Mouse (Mus musculus) C2C12 (cell line): ENCODE results near the gene Katnb1. TPM values are rescaled to one million over a fixed set of nuclear protein-coding genes. Genes with fewer than 3 reads are reported as not detected.
A peak's percentile ranks its signal among the peaks of the same experiment; 100 is the strongest.

Experiments used
- H3K27me3 ChIP-seq: one replicate; pipeline ENCODE4 v1.6.1; 2011; ENCODE audit not compliant: control insufficient read depth, insufficient read depth, insufficient read length
- H3K36me3 ChIP-seq: one replicate; pipeline ENCODE4 v1.6.1; 2011; ENCODE audit not compliant: control insufficient read depth, insufficient read depth
- H3K4me3 ChIP-seq: one replicate; pipeline ENCODE4 v1.5.1; 2011; ENCODE audit warnings: mild to moderate bottlenecking, control low read depth; ENCODE audit not compliant: poor library complexity, insufficient read depth, severe bottlenecking
- H3K79me2 ChIP-seq: one replicate; pipeline ENCODE4 v1.6.1; 2011; ENCODE audit not compliant: control insufficient read depth, insufficient read depth
- H3K79me3 ChIP-seq: one replicate; pipeline ENCODE4 v1.6.1; 2011; ENCODE audit warnings: low read depth, control low read depth
- H3ac ChIP-seq: one replicate; pipeline ENCODE3; 2011; ENCODE audit warnings: low read depth; ENCODE audit not compliant: control insufficient read depth, insufficient read length
- CEBPB ChIP-seq: IDR thresholded peaks from one replicate; pipeline ENCODE4 v1.6.1; 2011; ENCODE audit warnings: low read depth, mild to moderate bottlenecking, control low read depth, moderate library complexity
- CTCF ChIP-seq: IDR thresholded peaks from one replicate; pipeline ENCODE4 v1.5.1; 2011; ENCODE audit not compliant: control insufficient read depth, insufficient read depth, insufficient read length
- FOSL1 ChIP-seq: IDR thresholded peaks from one replicate; pipeline ENCODE4 v1.8.0; 2011; ENCODE audit warnings: mild to moderate bottlenecking, low read length; ENCODE audit not compliant: poor library complexity, insufficient read depth, severe bottlenecking
- MAX ChIP-seq: IDR thresholded peaks from one replicate; pipeline ENCODE4 v1.6.1; 2011; ENCODE audit warnings: mild to moderate bottlenecking, control low read depth
- MYOD1 ChIP-seq: IDR thresholded peaks from one replicate; pipeline ENCODE4 v1.6.1; 2011; ENCODE audit warnings: low read depth; ENCODE audit not compliant: control insufficient read depth, insufficient read length
- MYOG ChIP-seq: IDR thresholded peaks from one replicate; pipeline ENCODE4 v1.6.1; 2011; ENCODE audit not compliant: control insufficient read depth, insufficient read length; ENCODE audit errors: extremely low read depth
- USF1 ChIP-seq: IDR thresholded peaks from one replicate; pipeline ENCODE4 v1.6.1; 2011; ENCODE audit warnings: low read depth, mild to moderate bottlenecking, control low read depth, moderate library complexity
- polyA plus RNA-seq: library from polyadenylated mRNA; unstranded; fragments of >200 nt; fragmentation: generic; extraction: Trizol; gene quantifications from one replicate; pipeline ENCODE4 v1.2.1, GENCODE M21; 2012; ENCODE audit warnings: missing spikeins

Gene Katnb1
- polyA plus RNA-seq, 1 experiment = 23.7 TPM

GRCm38 (mm10) chr8:95085432-95086141 lies 4.6 kb downstream of the Katnb1 start:
- H3K4me3 ChIP-seq = no peak overlapping the region
- no peak overlapping the region for H3ac ChIP-seq
- H3K79me3 ChIP-seq = no peaks in the 10 kb centered on the region
- H3K27me3 ChIP-seq = no peaks in the 10 kb centered on the region
- no peak for TF ChIP-seq FOSL1
- no peak for TF ChIP-seq MYOG
- no peak for TF ChIP-seq USF1
- TF ChIP-seq CEBPB = no peak
- TF ChIP-seq CTCF = no peak
- no peak for TF ChIP-seq MYOD1
- TF ChIP-seq MAX = no peak
- H3K79me2 ChIP-seq = peaks cover 13% of the 10 kb centered on the region
- H3K36me3 ChIP-seq = peaks cover 16% of the 10 kb centered on the region

DNA sequence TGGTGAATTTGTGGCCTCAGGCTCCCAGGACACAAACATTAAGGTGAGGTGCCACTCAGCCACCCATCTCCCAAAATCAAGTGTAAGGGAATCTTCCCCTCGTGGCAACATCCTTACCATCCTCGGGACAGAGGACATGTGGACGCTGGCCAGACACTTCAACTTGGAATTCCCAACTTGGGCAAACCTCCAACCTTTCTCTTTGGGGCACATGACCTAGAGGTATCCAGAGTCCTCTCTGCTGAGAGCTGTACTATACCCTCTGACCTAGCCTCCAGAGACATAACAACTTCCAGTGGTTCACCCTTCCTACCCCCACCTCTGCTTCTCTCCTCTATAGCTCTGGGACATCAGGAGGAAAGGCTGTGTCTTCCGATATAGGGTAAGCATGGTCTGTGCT lies 12.6 kb downstream of the Katnb1 start:
- TF ChIP-seq USF1 (no peak), MYOG (no peak), MAX (no peak), MYOD1 (no peak), CTCF (no peak)
- Histone ChIP-seq H3ac (no peak overlapping the region), H3K79me2 (no peaks in the 10 kb centered on the region), H3K27me3 (no peaks in the 10 kb centered on the region), H3K4me3 (no peak overlapping the region), H3K36me3 (peaks cover 10% of the 10 kb centered on the region), H3K79me3 (no peaks in the 10 kb centered on the region)

GRCm38 (mm10) chr8:95099009-95099408 lies 18.0 kb downstream of the Katnb1 start:
- no peaks in the 10 kb centered on the region for H3K79me3 ChIP-seq
- H3K27me3 ChIP-seq = no peaks in the 10 kb centered on the region
- H3K4me3 ChIP-seq = no peak overlapping the region
- TF ChIP-seq USF1 (no peak), CTCF (peak; percentile 94), FOSL1 (no peak), MYOD1 (no peak), CEBPB (no peak)
- H3K36me3 ChIP-seq = peaks cover 19% of the 10 kb centered on the region
- no peak overlapping the region for H3ac ChIP-seq
- no peaks in the 10 kb centered on the region for H3K79me2 ChIP-seq

GRCm38 (mm10) chr8:95101972-95102371 lies 21.0 kb downstream of the Katnb1 start:
- TF ChIP-seq CEBPB (no peak), MAX (no peak), CTCF (no peak), MYOD1 (no peak), USF1 (no peak)
- Histone ChIP-seq H3K36me3 (peaks cover 19% of the 10 kb centered on the region), H3ac (no peak overlapping the region), H3K79me3 (no peaks in the 10 kb centered on the region), H3K27me3 (no peaks in the 10 kb centered on the region), H3K4me3 (no peak overlapping the region), H3K79me2 (no peaks in the 10 kb centered on the region)

DNA sequence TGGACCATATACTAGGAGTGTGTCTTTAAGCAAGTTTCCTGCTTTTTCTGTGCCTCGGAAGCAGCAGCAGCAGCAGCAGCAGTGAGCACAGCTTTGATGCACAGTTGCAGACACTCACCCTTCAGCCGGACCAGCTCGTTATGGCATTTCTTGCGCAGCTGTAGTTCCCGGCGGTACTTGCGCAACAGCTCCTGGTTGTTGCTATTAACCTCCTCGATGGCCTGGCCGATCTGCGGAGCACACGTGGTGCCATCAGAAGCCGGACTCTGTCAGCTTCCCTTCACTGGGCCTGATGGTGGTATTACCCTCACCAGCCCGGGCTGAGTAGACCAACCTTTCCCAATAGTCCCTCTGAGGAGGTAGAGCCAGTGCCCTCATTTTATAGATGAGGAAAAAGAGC lies 26.3 kb downstream of the Katnb1 start:
- no peaks in the 10 kb centered on the region for H3K79me2 ChIP-seq
- H3K4me3 ChIP-seq = no peak overlapping the region
- no peaks in the 10 kb centered on the region for H3K36me3 ChIP-seq
- TF ChIP-seq CTCF (no peak), MYOG (no peak), CEBPB (no peak), FOSL1 (no peak), MAX (no peak), USF1 (no peak), MYOD1 (no peak)
- no peaks in the 10 kb centered on the region for H3K79me3 ChIP-seq
- H3K27me3 ChIP-seq = no peaks in the 10 kb centered on the region
- H3ac ChIP-seq = no peak overlapping the region

GRCm38 (mm10) chr8:95112594-95112993 lies 31.6 kb downstream of the Katnb1 start:
- no peaks in the 10 kb centered on the region for H3K36me3 ChIP-seq
- H3K4me3 ChIP-seq = no peak overlapping the region
- no peaks in the 10 kb centered on the region for H3K27me3 ChIP-seq
- no peak for TF ChIP-seq USF1
- TF ChIP-seq CTCF = no peak
- no peak for TF ChIP-seq MYOD1
- TF ChIP-seq CEBPB = no peak
- no peak for TF ChIP-seq MYOG
- no peak for TF ChIP-seq FOSL1
- TF ChIP-seq MAX = no peak
- no peaks in the 10 kb centered on the region for H3K79me3 ChIP-seq
- no peak overlapping the region for H3ac ChIP-seq
- H3K79me2 ChIP-seq = no peaks in the 10 kb centered on the region
